Mouse (Mus musculus) thymus, postnatal 14 days (tissue): ENCODE results near the gene Timm50.

Source experiments
- DNase-seq: peaks from one replicate; pipeline ENCODE4 v3.0.0; 2021

Gene Timm50

DNA sequence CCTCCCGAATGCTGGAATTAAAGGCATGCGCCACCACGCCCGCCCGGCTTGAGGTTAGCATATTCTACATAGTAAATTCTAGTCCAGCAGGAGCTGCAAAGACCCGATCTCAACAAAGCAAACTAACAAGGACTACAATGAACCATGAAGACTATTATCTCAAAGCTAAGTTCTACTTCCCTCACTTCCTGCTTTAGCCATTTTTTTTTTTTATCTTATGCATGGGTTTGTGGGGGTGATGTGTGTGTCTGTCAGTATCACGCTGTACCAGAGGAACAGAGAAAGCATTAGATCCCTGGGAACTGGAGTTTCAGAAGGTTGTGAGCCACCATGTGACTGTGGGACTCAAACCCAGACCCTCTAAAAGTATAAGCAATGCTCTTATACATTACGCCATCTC lies 13.4 kb upstream of the Timm50 start:
- DNase-seq = no peak

DNA sequence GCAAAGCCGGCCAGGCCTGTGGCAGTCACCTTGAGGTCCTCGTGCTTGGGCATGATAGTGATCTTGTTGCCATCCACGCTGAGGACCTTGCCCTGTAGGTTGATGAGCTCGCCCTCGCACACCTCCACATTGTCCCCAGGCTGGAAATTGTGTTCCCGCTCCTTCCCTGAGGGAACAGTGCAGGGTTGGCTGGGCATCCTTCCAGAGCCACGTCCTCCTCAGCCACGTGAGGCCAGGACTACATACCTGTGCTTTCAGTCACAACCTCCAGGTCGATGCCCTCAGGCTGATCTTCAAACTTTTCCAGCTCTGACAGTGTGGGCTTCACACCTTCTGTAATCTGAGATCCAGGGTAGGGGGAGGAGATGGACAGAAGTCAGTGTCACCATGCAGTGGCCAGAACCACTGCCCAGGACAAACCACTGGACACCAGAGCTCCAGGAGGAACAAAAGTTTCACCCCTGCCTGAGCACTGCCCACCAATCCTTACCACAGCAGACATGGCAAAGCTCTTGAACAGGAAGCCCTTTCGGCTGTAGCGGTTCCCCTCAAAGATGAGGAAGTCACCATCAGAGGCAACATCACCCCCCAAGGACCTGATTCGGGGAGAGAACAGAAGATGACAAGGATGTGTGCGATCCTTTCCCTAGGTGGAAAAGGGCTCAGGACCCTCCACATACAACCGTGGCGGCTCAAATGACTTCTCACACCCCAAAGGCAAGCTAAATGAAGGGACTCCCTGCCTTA lies 10.3 kb upstream of the Timm50 start:
- no peak for DNase-seq

DNA sequence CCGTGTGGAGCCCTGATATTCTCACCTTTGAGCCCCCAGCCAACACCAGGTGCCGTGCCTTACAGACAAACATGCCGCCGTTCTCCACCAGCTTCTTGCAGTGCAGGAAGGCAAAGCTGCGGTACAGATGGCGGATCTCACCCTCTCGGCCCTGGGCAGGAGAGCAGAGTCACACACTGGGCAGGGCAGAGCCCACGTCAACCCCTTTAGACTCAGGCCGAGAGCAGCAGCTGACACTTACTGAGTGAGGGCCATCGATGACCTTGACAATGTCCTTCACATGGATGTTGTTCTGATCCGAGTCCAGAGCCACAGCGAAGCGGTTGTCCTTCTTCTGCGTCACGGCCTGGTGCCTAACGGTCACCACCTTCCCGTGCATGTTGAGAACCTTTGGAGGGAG lies 6.8 kb upstream of the Timm50 start:
- DNase-seq = no peak

DNA sequence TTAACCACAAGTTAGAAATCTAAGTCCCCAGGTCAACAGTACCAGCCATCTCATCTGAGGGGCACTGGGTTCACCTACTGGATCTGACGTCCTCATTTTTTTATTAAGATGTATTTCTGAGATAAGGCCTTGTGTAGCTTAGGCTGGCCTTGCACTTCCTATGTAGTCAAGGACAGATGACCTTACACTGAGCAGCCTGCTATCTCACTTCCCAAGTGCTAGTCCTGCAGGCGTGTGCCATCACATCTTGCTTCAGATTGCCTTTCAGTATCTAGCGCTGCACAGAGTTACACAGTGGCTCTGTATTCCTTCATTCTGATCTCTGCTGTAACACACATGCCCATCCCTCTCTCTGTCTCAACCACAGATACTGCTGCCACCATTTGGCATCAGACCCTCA lies 6.2 kb upstream of the Timm50 start:
- DNase-seq = no peak

DNA sequence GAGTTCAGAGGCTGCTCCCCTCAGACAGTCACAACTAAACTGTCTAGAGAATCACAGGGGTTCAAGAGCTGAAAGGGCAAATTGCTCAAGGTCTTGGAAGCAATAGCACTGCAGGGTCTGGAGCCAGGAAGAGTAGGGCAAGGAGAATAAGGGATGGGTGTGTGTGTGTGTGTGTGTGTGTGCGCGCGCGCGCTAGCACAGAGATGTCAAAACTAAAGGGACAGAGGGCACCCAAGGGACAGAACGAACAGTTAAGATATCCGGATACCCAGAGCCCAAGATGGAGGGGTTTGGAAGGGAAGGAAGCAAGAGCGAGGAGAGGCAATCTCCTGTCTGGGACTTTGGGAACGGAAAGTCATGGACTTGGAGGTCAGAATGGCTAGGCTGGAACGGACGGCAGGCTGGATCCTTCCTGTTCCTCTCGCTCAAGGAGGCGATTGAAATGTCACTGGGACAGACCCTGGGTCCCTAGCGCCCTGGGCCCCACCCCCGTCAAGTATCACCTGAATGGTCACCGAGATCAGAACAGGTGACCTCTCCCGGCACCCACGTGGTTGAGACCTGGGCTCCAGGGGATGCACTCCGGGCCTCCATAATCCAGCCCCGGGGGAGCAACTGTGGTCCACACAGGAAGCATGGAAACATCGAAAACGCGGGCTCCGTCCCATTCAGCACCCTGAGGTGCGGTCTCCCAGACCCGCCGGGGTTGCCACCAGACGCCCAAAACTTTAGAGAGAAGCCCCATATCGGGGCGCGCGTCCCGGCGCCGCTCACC lies 534 bp downstream of the Timm50 start:
- DNase-seq = no peak

DNA sequence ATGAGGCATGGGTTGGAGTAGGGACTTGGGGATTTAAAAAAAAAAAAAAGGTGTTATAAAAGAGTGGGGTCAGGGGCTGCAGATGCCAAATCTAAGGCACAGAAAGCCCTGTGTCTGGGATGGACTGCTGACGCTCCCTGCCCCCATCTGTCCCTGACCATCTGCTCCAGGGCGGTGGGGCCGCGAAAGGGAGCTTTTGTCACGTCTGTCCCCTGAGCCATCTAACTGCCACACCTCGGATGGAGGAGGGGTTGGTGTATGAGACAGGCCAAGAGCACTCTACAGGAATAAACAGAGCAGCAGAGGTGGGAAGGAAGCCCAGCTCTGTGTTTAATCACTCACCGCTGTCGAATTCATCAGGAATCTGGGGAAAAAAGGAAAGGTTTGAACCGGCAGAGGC lies 2.1 kb downstream of the Timm50 start:
- DNase-seq = no peak

DNA sequence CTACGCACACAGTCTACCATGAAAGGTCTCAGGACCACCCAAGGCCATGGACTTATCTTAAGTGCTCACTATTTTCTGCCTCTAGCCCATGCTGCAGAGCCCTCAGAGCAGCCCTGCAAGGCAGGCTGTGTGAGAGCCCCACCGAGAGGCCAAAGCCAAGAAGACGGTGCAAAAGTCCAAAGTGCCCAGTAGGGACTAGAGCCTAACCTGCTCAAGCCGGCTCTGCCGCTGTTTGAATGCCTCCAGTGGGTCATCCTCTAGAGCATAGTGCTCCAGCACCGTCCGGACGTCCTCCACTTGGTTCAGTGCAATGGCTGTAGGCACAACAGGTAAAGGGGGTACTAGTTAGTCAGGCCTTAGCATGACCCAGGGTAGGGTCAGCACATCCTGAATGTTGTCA lies 5.7 kb downstream of the Timm50 start:
- DNase-seq = no peak

DNA sequence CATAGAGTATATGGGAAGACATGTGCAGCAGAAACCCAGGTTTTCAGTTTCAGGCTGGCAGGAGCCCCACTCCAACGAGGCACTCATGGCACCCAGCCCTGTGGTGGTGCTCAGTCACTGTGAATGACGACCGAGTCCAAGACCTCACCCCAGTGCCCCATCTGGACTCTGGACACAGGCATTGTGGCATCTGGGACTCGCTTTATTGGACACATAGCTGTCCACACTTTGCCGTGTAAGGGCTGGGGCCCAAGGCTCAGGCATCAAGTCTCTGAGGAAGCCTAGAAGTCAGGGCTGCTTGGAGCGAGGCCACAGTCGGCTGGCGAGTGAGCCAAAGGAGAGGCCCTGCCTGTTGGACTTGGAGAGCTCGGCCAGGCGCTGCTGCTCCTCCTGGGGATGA lies 6.2 kb downstream of the Timm50 start:
- DNase-seq = no peak

DNA sequence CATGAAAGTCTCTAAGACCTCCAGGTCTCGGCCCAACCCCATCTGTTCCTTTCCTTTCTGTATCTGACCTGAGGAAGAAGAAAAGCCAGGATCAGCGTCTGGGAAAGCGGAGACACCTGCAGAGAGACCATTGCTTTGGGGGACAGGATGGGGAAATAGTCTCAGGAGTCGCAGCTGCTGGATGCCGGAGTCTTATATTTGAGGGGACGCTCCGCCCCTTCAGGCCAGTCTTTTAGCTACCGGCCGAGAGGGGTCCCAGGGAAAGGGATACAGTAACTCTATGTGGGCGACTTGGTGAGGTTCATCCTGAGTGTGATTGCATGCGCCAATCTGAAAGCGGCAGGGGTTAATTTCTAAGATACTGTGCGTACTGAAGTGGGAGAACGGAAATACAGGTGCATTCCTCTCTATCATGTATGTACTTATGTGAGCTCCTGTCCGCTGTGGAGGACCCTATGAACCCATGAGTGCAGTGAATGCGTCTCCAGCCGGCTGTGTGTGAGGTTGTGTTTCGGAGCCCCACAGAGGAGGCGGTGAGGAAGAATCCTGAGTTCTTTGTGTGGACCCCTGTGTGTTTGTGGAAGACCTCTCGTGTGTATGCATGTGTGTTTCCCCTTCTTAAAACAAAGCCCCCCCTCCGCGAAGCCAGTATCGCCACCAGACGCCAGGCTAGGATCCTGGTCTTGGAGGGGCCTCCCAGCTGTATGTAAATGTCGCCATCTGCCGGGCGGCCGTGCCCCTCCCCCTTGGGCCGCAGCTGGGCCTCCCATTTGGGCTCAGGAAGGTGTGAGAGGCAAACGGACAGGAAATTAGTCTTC lies 10.0 kb downstream of the Timm50 start, which contains the start of gene Dll3:
TSS of gene Dll3 (minus strand) at position 623 of the 818 bp plus-strand sequence.
- DNase-seq = peak; percentile 74

DNA sequence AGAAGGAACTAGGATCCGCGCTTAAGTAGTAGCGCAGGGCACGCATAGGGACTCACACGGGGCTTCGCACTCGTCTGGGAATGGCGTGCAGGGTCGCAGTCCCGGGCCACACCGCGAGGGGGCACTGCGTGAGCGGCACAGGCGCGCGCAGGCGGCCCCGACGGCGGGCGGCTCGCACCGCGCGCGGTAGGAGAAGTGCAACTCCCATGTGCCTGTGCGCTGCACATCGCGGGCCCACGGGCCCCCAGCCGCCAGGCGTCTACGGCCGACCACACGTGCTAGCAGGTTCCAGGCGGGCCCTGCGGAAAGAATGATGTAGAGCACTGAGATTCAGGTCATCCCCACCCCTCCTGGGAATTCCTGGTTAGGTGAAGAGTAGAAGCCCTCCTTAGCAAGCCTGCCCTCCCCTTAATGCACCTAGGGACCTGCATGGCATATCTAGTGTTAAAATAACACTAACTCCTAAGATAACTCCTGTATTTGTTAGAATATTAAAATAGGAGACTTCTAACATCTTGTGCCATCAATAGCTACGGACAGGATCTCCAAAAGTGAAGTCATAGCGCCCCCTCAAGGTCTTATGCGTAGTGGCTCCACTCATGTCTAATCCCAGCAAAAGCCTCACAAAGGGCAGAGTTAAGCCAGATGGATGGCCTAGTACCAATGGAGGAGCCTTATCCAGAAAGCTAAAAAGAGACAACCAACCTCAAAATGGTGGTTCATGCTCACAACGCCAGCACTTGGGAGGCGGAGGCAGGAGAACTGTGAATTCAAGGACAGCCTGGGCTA lies 12.8 kb downstream of the Timm50 start:
- peak; percentile 47 for DNase-seq

DNA sequence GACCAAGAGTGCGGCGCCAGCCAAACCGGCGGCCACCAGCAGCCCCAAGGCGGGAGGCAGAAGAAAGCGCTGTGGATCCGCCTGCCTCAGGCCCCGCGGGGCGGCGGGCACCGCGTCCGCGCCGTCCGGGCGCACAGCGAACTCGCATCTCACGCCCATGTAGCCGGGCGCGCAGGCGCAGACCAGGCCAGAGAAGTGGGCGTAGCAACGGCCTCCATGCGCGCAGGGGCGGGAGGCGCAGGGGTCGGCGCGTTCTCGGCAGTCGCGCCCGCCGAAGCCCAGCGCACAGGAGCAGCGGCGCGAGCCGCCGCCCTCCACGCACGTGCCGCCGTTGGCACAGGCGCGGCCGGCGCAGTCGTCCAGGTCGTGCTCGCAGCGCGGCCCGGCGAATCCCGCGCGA lies 17.4 kb downstream of the Timm50 start:
- DNase-seq = peak; percentile 55

DNA sequence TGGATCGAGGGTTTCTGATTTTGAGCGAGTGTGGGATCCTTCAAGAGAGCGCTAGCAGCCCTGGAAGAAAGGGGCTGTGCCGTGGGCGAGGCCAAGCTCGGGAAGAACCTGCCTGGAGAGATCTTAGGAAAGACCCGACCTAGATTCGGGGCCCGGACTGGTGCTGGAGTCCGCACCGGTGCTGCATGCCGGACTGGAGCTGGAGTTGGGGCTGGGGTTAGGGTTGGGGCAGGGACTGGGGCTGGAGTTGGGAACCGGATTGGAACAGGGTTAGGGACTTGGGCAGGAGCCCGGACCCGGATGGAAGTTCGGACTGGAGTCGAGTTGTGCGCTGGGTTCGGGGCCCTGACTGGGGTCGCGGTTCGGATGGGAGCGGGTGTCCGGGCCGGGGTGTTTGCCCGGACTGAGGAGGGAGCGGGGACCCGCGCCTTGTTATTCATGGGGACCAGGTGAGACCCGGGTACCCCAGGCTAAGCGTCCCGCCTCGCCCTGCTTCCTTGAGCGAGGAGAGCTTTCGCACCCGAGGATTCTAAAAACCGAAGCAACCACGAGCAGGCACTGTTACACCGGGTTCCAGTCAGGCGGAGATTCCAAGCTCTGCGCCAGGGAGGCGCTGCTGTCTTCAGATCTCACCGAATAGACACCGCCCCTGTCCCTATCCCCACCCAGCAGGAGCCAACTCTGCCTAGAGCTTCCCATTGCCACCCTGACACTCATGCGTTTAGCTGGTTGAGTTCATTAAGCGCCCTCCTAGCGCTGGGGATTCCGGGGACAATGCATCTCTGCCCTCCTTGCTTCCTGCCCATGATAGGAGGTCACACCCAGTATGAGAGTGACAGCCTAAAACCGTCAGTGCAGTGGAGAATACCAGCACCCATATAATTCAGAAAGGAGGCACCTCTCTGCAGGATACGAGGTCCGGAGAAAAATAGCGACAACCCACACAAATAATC lies 21.0 kb downstream of the Timm50 start, which contains the start of gene Selenov:
TSS of gene Selenov (minus strand) at position 549 of the 953 bp plus-strand sequence.
- DNase-seq = no peak

DNA sequence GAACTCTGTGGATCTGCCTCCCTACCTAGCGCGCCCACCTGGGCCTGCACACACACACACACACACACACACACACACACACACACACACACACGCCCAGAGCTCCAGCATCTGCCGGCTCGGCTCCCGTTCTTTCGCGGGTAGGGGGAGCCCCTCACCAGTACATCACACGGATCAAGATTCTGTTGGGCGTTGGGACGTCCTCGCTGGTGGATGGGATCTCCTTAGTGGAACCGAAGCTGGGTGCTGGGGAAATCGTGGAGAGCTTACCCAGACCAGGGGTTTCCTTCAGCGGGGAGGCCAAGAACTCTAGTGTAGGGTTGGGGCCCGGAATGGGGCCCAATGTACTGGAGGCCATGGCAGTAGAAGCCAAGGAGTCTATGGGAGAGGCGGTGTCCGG lies 21.7 kb downstream of the Timm50 start:
- peak; percentile 23 for DNase-seq

DNA sequence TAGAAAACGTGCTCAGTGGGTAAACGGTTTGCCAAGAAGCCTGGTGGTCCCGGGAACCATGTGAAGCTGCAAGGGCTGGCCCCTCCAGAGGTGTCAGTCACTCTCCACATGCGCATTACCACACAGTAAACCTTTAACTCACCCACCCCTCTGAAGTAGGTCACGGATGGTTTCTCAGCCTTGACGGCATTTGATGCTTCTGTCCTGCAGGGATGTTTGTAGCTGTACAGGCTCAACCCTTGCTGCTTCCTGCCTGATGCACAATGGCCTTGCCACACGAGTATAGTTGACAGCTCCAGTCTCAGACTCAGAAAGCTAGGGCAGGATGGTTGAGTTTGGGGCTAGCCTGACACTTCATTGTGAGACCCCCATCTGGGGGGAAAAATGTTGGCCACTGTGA lies 31.2 kb downstream of the Timm50 start:
- DNase-seq = peak; percentile 56

DNA sequence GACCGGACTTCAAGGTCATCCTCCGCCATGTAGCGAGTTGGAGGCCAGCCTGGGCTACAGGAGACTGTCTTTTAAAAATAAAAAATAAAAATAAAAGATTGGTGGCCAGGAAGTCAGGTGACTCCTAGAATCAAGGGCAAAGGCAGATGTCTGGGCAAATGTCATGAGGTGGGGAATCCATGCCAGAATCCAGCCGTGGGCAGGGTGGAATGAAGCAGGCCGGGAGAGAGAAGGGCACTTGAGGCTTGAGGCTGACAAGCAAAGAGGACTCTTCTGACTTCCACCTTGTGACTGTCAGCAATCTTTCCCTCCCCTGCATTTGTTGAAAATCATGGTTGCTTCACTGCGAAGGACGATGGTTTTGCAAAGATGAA lies 33.6 kb downstream of the Timm50 start:
- no peak for DNase-seq

DNA sequence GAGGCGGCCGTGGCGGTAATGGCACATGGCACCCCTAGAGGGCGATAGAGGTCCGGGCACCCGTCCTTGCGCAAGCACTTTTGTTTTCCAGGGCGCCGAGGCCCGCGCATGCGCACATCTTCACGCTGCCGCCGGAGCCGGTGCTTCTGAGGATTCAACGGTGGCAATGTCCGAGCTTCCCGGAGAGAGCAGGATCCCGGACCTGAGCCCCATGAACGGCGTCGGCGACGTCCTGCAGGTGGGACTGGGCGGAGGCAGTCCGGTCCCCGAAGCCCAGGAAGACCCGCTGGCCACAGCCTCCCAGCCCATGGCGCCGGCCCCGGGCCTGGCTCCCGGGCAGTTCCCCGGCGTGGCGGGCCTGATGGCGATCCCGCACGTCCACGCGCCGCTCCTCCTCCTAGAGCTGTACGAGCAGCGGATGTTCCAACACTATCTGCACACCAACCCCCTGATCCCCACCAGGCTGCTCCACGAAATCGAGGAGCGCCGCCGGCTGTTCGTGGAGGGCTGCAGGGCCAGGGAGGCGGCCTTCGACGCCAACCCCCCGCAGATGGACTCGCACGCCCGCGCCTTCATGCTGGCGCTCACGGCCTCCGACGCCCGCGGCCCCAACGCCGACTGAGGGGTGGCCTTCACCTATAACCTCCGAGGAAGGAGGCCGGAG lies 34.1 kb downstream of the Timm50 start, which contains the start of gene Eid2b:
TSS of gene Eid2b (plus strand) at position 125 of the 664 bp plus-strand sequence.
- DNase-seq = peak; percentile 97

DNA sequence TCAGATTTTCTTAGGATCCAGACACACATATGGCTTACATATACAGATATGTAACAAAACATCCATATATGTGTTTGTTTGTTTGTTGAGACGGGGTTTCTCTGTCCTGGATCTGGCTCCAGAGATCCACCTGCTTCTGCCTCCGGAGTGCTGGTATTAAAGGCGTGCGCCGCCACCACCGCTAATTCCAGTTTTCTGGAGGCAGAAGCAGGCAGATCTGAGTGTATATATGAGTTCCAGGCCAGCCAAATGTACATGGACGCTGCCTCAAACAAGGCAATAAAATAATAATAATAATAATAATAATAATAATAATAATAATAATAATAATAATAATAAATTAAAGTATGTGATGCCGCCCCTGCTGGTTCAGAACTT lies 34.6 kb downstream of the Timm50 start:
- DNase-seq = no peak

DNA sequence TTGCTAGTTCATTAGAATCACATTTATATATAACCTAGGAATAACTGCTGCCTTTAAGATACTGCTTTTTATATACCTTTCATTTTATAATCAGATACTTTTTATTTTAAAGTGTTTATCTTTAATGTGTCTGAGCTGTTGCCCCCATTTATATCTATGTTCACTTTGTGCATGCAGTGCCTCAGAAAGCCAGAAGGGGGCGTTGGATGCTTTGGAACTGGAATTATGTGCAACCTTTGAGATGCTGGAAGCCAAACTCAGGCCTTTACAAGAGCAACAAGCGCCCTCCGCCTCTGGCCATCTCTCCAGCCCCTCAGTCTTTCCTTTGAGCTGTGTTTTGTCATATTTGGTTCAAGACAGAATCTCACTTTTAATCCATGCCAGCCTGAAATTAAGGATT lies 40.1 kb downstream of the Timm50 start:
- DNase-seq = no peak

DNA sequence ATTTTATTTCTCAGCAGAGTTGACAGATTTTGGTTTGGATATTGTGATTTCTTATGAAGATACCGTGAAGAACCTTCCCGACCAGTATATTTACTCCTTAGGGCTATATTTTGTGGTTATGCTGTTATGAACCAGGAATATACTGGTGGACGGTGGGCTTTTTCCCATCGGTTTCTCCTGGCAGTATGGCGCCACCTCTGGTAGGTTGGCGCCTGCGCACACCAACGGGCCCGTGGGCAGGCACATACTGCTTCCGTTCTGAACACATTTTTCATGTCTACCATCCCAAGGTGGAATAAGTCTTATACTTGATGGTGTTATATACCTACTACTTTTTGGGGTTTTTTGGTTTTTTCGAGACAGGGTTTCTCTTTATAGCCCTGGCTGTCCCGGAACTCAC lies 42.5 kb downstream of the Timm50 start:
- DNase-seq = no peak

DNA sequence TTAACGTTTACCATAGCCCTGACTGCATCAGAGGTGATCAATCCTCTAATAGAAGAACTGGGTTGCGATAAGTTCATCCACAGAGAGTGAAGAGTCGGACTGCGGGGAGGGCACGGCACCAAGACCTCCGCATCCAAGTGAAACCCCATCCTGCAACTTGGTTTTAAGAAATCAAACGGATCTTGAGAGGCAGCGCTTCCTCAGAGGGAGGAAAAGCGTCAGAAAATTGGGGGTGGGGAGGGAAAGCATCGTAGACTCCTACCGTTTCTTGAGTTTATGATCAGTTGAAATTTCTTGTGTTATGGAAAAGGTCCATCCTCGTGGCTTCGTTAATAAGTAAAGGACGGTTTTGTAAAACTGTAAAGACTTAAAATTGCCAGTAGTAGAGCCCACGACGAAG lies 43.3 kb downstream of the Timm50 start:
- no peak for DNase-seq

DNA sequence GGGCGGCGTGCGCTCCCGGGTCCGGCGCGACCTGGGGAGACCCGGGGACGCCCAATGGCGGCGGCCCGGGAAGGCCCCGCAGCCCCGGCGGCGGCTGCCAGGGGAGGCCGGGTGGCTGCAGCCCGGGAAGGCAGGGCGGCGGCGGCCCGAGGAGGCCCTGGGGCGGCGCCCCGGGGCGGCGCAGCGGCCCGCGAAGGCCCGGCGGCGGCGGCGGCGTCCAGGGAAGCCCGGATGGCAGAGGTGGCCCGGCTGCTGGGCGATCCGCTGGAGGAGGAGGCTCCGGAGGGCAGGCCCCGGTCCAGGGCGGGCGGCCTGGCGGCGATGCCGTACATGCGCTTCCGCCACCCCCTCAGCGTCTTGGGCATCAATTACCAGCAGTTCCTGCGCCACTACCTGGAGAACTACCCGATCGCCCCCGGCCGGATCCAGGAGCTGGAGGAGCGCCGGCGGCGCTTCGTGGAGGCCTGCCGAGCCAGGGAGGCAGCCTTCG lies 43.8 kb downstream of the Timm50 start:
- peak; percentile 50 for DNase-seq
